Mouse (Mus musculus) Patski (cell line): Measurements from ENCODE around the gene Nsl1. TPM values are rescaled to one million over a fixed set of nuclear protein-coding genes. Genes with fewer than 3 reads are reported as not detected.
"Not testable (repeated sequence)": the region's sequence is repeated elsewhere in the genome, so short reads cannot be mapped to it uniquely, and the experiment has no call there.

Source experiments
- ATAC-seq: fragments of 100-300 bp; one replicate; pipeline ENCODE4 v1.8.0; 2021
- CTCF ChIA-PET: fragments of 350-600 bp; sonication (Branson Sonifier 250); formaldehyde crosslinking; loops from one replicate; lab custom pipeline; 2022; ENCODE audit warnings: inconsistent platforms; lab: Charles Lee
- POLR2A ChIA-PET: fragments of 350-600 bp; sonication (Branson Sonifier 250); formaldehyde crosslinking; loops from one replicate; lab custom pipeline; 2022; ENCODE audit warnings: antibody characterized with exemption, inconsistent platforms; lab: Charles Lee
- DNase-seq: peaks from one replicate; pipeline ENCODE4 v3.0.0-alpha.2; 2011; ENCODE audit warnings: low read depth, low spot score
- H3K27me3 ChIP-seq: fragments of 371-371 bp; one replicate; pipeline ENCODE4 v1.5.1; 2021
- CTCF ChIP-seq: fragments of 100-300 bp; IDR thresholded peaks from one replicate; pipeline ENCODE4 v1.5.1; 2021
- in situ Hi-C: fragments of 300-500 bp; cut with MboI; formaldehyde crosslinking; loops from 3 replicates; pipeline ENCODE4 v1.11.1; 2018; ENCODE audit warnings: low pct_unique_long_range_greater_than_20kb, mixed read lengths
- polyA plus RNA-seq: library from polyadenylated mRNA; unstranded; gene quantifications from one replicate; pipeline ENCODE4 v1.2.3, GENCODE M21; 2021

Gene Nsl1
- polyA plus RNA-seq, 1 experiment from 2014 or later = 7.1 TPM

DNA sequence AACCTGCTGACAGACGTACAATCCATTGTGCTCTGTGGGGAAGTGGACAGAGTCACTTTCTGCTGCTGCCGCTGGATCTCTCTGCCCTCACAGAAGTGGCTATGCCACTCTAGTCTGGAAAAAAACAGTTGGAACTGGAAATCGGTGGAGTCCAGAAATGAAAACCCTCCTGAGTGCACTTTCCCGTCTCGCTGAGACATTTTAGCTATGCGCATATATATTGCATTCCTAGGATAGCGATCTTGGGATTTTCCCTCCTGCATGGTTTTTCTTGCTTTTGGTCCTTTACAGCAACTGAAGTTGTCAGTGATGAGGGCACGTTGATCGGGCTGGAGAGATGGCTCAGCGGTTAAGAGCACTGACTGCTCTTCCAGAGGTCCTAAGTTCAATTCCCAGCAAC lies 32.6 kb upstream of the Nsl1 start:
- CTCF ChIA-PET = interaction anchor here (0.9 to 1.4 kb wide), 2 partner anchors 12 to 38 kb away, joined by 3 read pairs; no protein-coding TSS in a partner anchor
- POLR2A ChIA-PET = no interaction called here
- no peak for TF ChIP-seq CTCF
- DNase-seq = no peak
- in situ Hi-C loops = no loop called here
- ATAC-seq = no peak
- H3K27me3 ChIP-seq = no peaks in the 10 kb centered on the region

DNA sequence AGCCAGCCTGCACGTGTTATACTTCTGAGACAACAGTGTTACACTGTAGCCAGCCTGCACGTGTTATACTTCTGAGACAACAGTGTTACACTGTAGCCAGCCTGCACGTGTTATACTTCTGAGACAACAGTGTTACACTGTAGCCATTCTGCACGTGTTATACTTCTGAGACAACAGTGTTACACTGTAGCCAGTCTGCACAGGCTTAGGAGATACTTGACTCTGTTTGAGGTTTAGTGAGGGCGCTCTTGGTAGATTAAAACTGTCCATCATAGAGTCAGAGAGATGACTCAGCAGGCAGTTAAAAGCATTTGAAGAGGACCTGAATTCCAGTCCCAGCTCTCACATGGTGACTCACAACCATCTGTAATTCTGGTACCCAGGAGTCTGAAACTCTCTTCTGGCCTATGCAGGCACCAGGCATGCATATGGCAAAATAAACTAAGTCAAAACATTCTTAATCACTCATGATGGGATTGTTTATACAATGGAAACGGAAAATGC lies 31.8 kb upstream of the Nsl1 start:
- in situ Hi-C loops, POLR2A ChIA-PET, DNase-seq, H3K27me3 ChIP-seq: not testable (repeated sequence)
- CTCF ChIA-PET = interaction anchor here (0.9 kb wide), 1 partner anchor 38 kb away, joined by 3 read pairs; no protein-coding TSS in a partner anchor
- ATAC-seq = peak; percentile 45

GRCm38 (mm10) chr1:191035649-191036048 lies 27.2 kb upstream of the Nsl1 start:
- CTCF ChIA-PET = interaction anchor here (1.1 to 1.2 kb wide), 2 partner anchors 9 to 23 kb away, joined by 3 read pairs; partner anchors contain the start of gene Flvcr1
- TF ChIP-seq CTCF = no peak
- in situ Hi-C loops = no loop called here
- H3K27me3 ChIP-seq = no peaks in the 10 kb centered on the region
- ATAC-seq (no peak), DNase-seq (no peak)
- POLR2A ChIA-PET = no interaction called here

- ATAC-seq = no peak
- ChIA-PET CTCF (interaction anchor here (1.2 kb wide), 1 partner anchor 10 kb away, joined by 3 read pairs; no protein-coding TSS in a partner anchor), POLR2A (no interaction called here)
- H3K27me3 ChIP-seq = no peaks in the 10 kb centered on the region
- no peak for TF ChIP-seq CTCF
- in situ Hi-C loops = no loop called here
- DNase-seq = no peak
Observed at GRCm38 (mm10) chr1:191036554-191037334, 26.1 kb upstream of the Nsl1 start, which contains the start of gene Spata45. Gene Spata45, plus strand, starts transcription at chr1:191036639.

- CTCF ChIA-PET = no interaction called here
- in situ Hi-C loops = no loop called here
Observed at GRCm38 (mm10) chr1:191037999-191038398, 24.8 kb upstream of the Nsl1 start.

GRCm38 (mm10) chr1:191041352-191041751 lies 21.5 kb upstream of the Nsl1 start:
- in situ Hi-C loops = no loop called here
- no peaks in the 10 kb centered on the region for H3K27me3 ChIP-seq
- ChIA-PET POLR2A (interaction anchor here (1.0 kb wide), 2 partner anchors 13 to 15 kb away, joined by 3 read pairs; no protein-coding TSS in a partner anchor), CTCF (interaction anchor here (1.4 to 1.5 kb wide), 2 partner anchors 9 to 12 kb away, joined by 3 read pairs; no protein-coding TSS in a partner anchor)
- DNase-seq (no peak), ATAC-seq (no peak)
- TF ChIP-seq CTCF = no peak

More at GRCm38 (mm10) chr1:191037999-191038398, 24.8 kb upstream of the Nsl1 start:
- no peak for TF ChIP-seq CTCF
- ATAC-seq = no peak
- no peak for DNase-seq
- no peaks in the 10 kb centered on the region for H3K27me3 ChIP-seq
- POLR2A ChIA-PET = no interaction called here

- DNase-seq = no peak
- H3K27me3 ChIP-seq = no peaks in the 10 kb centered on the region
- TF ChIP-seq CTCF = no peak
- in situ Hi-C loops = no loop called here
- ChIA-PET CTCF (no interaction called here), POLR2A (interaction anchor here (1.0 kb wide), 2 partner anchors 13 to 16 kb away, joined by 3 read pairs; no protein-coding TSS in a partner anchor)
- no peak for ATAC-seq
Observed at GRCm38 (mm10) chr1:191042106-191042505, 20.7 kb upstream of the Nsl1 start.

DNA sequence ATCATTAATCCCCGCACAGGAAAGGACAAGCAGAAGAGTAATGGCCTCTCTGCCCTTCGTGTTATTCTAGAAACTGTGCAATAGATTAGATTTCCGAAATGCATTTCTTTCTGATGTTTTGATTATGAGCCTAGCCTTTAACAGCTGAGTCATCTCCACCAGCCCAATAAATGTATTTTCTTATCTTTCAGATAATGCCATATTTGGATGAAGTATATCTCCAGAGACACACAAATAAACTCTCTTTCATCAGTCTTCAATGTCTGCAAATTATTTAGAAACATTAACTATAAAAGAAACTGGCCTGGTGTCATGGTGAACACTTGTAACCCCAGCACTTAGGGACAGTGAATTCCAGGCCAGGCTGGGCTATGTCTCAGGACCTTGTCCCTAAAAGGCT lies 20.1 kb upstream of the Nsl1 start:
- ChIA-PET POLR2A (no interaction called here), CTCF (no interaction called here)
- no peaks in the 10 kb centered on the region for H3K27me3 ChIP-seq
- no peak for DNase-seq
- in situ Hi-C loops = no loop called here
- ATAC-seq = no peak
- TF ChIP-seq CTCF = no peak

- DNase-seq = no peak
- H3K27me3 ChIP-seq = no peaks in the 10 kb centered on the region
- CTCF ChIA-PET = interaction anchor here (1.3 kb wide), 1 partner anchor 40 kb away, joined by 3 read pairs; no protein-coding TSS in a partner anchor
- TF ChIP-seq CTCF = no peak
- no peak for ATAC-seq
- in situ Hi-C loops = no loop called here
- POLR2A ChIA-PET = no interaction called here
Observed at GRCm38 (mm10) chr1:191045264-191045663, 17.5 kb upstream of the Nsl1 start.

GRCm38 (mm10) chr1:191046231-191046824 lies 16.5 kb upstream of the Nsl1 start:
- H3K27me3 ChIP-seq = no peaks in the 10 kb centered on the region
- ChIA-PET CTCF (interaction anchor here (0.7 to 1.4 kb wide), 3 partner anchors 8 to 41 kb away, joined by 3 to 4 read pairs (median 3); no protein-coding TSS in a partner anchor), POLR2A (interaction anchor here (0.7 kb wide), 1 partner anchor 11 kb away, joined by 4 read pairs; no protein-coding TSS in a partner anchor)
- DNase-seq (no peak), ATAC-seq (no peak)
- in situ Hi-C loops = no loop called here
- TF ChIP-seq CTCF = no peak
